Mouse (Mus musculus) G1E (cell line): ENCODE measurements around the gene Nuak1. TPM values are rescaled to one million over a fixed set of nuclear protein-coding genes. Genes with fewer than 3 reads are reported as not detected.

Source experiments
- ATAC-seq: 2 replicates; pipeline ENCODE4 v1.8.0; 2016; ENCODE audit warnings: mild to moderate bottlenecking; ENCODE audit not compliant: insufficient number of reproducible peaks, poor library complexity, low FRiP score, severe bottlenecking; ENCODE audit errors: extremely low read depth
- DNase-seq: peaks from one replicate; pipeline ENCODE4 v3.0.0; 2012; ENCODE audit warnings: low spot score
- H3K27me3 ChIP-seq: 2 replicates; pipeline ENCODE4 v1.6.1; 2012; ENCODE audit warnings: mild to moderate bottlenecking, low read length, inconsistent platforms; ENCODE audit not compliant: insufficient read depth
- H3K36me3 ChIP-seq: replicated peaks from 2 replicates; pipeline ENCODE3; 2012; ENCODE audit warnings: mild to moderate bottlenecking, inconsistent platforms
- H3K4me1 ChIP-seq: 2 replicates; pipeline ENCODE4 v1.6.1; 2012; ENCODE audit warnings: low read depth, low read length, inconsistent platforms, mixed read lengths; ENCODE audit not compliant: insufficient read depth
- H3K4me3 ChIP-seq: 2 replicates; pipeline ENCODE4 v1.5.1; 2012; ENCODE audit warnings: low read depth, mild to moderate bottlenecking, inconsistent platforms, low read length, moderate library complexity, mixed read lengths
- H3K9me3 ChIP-seq: replicated peaks from 2 replicates; pipeline ENCODE4 v1.6.1; 2012; ENCODE audit warnings: inconsistent platforms
- CTCF ChIP-seq: IDR thresholded peaks from 2 replicates; pipeline ENCODE4 v1.5.1; 2012; ENCODE audit warnings: low read depth, low read length, inconsistent platforms, mixed read lengths
- GATA1 ChIP-seq: IDR thresholded peaks from 2 replicates; pipeline ENCODE4 v1.6.1; 2012; ENCODE audit warnings: borderline replicate concordance, low read length, inconsistent platforms, mixed read lengths
- GATA2 ChIP-seq: IDR thresholded peaks from 2 replicates; pipeline ENCODE4 v1.6.1; 2012; ENCODE audit warnings: low read depth, low read length, inconsistent platforms, borderline replicate concordance
- POLR2AphosphoS5 ChIP-seq: IDR thresholded peaks from 2 replicates; pipeline ENCODE4 v1.6.1; 2012; ENCODE audit warnings: low read depth, low read length, inconsistent platforms; ENCODE audit not compliant: insufficient replicate concordance
- TAL1 ChIP-seq: conservative IDR thresholded peaks from 2 replicates; pipeline ENCODE4 v1.6.1; 2012; ENCODE audit warnings: low read depth, low read length, inconsistent platforms, mixed read lengths
- polyA plus RNA-seq: library from polyadenylated mRNA; stranded (reverse); fragments of >175 nt; gene quantifications from 2 replicates; pipeline ENCODE4 v1.2.3, GENCODE M21; 2012
- total RNA-seq, 2 experiments: library from RNA; stranded (forward) in 1 of 2; stranded (reverse) in 1 of 2; fragments of 200-1000 nt in 1 of 2; fragments of >200 nt in 1 of 2; fragmentation: Nextera tagmentation in 1 of 2; gene quantifications; 2 replicates each; pipeline ENCODE4 v1.2.3; 2014 to 2017

Nuak1 gene
- total and polyA plus RNA-seq, 3 experiments = 0.11 TPM; not detected in 2

DNA sequence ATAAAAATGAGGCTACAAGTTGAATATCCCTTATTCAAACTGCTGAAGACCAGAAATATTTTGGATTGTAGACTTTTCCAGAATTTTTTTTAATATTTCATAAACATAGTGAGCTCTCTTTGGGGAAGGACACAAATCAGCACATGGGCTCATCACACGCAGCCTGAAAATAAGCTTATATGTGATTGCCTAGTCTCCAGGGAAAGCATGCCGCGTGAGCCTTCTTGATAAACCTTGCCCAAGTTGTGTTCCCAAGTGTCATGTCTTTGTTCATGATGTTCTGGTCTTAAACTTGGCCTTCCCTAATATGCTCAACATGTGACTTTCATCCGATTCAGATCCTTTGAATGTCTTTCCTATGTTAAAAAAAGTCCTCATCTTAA lies 81.7 kb downstream of the Nuak1 start:
- no peaks in the 10 kb centered on the region for H3K4me1 ChIP-seq
- no peaks in the 10 kb centered on the region for H3K36me3 ChIP-seq
- H3K27me3 ChIP-seq = no peaks in the 10 kb centered on the region
- H3K9me3 ChIP-seq = peaks cover 29% of the 10 kb centered on the region
- TF ChIP-seq TAL1 = no peak
- no peak for TF ChIP-seq POLR2AphosphoS5
- no peak for TF ChIP-seq GATA2
- TF ChIP-seq GATA1 = no peak
- no peak for TF ChIP-seq CTCF
- DNase-seq (no peak), ATAC-seq (no peak)
- H3K4me3 ChIP-seq = no peak overlapping the region

DNA sequence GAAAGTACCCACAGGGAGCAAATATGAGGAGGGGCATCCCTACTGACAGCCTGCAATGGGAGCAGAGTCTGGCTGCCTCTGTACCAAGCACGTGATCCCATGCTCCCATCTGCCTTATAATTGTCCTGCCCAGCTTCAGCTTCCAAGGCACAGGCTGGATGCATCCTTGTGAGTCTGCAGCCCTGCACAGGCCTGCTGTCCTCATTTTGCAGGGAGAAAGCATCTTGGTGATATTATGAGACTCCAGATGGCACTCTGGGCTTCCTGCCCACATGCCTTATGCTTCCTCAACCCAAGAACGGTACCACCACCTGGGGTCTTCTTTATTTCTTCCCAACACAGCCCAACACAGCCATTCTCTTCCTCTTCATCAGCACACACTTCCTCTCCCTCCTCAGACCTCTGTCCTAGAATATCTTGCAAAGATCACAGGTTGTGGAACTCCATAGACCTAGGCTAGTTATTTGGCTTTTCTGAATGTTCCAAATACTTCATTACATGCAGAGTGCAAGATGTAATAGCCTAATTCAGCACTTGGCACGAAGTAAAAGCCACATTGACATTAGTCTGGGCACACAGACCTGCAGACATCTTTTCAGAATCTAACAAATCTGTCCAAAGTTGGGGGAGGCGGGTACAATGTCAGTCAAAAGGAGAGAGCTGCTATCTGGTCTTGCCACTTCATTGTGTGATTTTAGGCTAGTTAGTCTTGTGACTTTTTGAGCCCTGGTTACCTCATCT lies 82.2 kb downstream of the Nuak1 start:
- DNase-seq = no peak
- no peak for ATAC-seq
- no peaks in the 10 kb centered on the region for H3K27me3 ChIP-seq
- H3K9me3 ChIP-seq = peaks cover 32% of the 10 kb centered on the region
- H3K4me1 ChIP-seq = no peaks in the 10 kb centered on the region
- no peaks in the 10 kb centered on the region for H3K36me3 ChIP-seq
- no peak overlapping the region for H3K4me3 ChIP-seq
- TF ChIP-seq CTCF = no peak
- no peak for TF ChIP-seq GATA2
- TF ChIP-seq POLR2AphosphoS5 = no peak
- TF ChIP-seq GATA1 = no peak
- no peak for TF ChIP-seq TAL1

DNA sequence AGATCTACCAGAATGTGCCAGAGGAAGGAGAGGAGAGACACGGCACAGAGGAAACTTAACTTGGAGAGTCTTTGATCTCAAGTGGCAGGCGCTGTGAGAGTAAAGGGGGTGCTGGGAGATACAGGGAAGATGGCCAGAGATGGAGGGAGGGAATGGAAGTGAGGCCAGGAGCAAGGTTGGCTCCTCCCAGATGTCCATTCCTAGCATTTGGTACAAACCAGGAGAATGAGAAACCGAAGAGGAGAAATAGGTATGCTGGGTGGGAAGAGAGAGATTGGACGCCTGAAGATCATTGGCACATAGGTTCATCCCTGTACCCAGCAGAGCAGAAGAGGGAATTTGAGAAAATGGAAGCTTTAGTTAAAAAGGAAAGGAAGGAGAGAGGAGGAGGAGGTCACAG lies 82.8 kb downstream of the Nuak1 start:
- H3K9me3 ChIP-seq = peaks cover 32% of the 10 kb centered on the region
- DNase-seq = no peak
- no peaks in the 10 kb centered on the region for H3K36me3 ChIP-seq
- H3K4me3 ChIP-seq = no peak overlapping the region
- no peak for TF ChIP-seq GATA1
- no peak for TF ChIP-seq GATA2
- no peak for TF ChIP-seq CTCF
- no peak for TF ChIP-seq TAL1
- TF ChIP-seq POLR2AphosphoS5 = no peak
- no peak for ATAC-seq
- no peaks in the 10 kb centered on the region for H3K27me3 ChIP-seq
- H3K4me1 ChIP-seq = no peaks in the 10 kb centered on the region

DNA sequence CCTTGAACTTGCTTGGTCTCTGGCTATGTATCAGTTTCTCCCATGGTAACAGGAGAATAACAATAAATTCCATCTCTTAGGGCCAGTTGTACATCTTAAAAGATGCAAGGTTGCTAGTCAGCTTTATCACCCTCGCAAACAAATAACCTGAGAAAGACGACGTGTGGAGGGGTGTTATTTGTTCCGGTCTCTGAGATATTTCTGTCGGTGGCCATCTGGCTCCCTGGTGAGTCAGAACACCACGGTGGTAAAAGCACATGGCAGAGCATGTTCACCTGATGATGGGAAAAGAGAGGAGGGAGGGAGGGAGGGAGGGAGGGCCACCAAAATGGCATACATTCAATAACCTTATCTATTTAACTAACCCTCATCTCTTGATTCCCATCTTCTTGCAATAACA lies 86.1 kb downstream of the Nuak1 start:
- Histone ChIP-seq H3K9me3 (peaks cover 25% of the 10 kb centered on the region), H3K27me3 (no peaks in the 10 kb centered on the region), H3K4me1 (no peaks in the 10 kb centered on the region), H3K36me3 (no peaks in the 10 kb centered on the region), H3K4me3 (no peak overlapping the region)
- TF ChIP-seq POLR2AphosphoS5 (no peak), TAL1 (no peak), GATA2 (no peak), GATA1 (no peak), CTCF (no peak)
- DNase-seq (no peak), ATAC-seq (no peak)

DNA sequence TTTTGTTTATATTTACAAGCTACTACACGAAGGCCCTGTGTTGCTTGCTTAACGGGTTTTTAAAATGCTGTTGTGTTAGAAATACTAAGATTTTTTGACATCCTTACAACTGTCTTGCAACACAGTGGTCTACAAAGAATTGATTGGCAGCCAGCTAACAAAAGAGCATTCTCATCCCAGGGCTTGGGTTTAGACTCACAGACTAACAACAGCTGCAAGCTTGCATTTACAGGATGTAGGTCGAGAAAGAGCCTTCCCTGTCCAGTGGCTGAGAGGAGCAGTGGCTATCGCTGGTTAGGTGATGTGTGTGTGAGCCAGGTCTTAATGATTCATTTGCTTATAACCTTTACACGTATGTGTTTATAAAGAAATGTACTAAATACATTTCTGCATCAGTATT lies 94.7 kb downstream of the Nuak1 start:
- ATAC-seq (no peak), DNase-seq (no peak)
- no peaks in the 10 kb centered on the region; the same call in 1 of the 2 replicates for H3K27me3 ChIP-seq
- peaks cover 28% of the 10 kb centered on the region for H3K9me3 ChIP-seq
- TF ChIP-seq GATA1 (no peak), GATA2 (no peak), CTCF (no peak), TAL1 (no peak), POLR2AphosphoS5 (no peak)
- no peak overlapping the region for H3K4me3 ChIP-seq
- no peaks in the 10 kb centered on the region for H3K4me1 ChIP-seq
- no peaks in the 10 kb centered on the region for H3K36me3 ChIP-seq

DNA sequence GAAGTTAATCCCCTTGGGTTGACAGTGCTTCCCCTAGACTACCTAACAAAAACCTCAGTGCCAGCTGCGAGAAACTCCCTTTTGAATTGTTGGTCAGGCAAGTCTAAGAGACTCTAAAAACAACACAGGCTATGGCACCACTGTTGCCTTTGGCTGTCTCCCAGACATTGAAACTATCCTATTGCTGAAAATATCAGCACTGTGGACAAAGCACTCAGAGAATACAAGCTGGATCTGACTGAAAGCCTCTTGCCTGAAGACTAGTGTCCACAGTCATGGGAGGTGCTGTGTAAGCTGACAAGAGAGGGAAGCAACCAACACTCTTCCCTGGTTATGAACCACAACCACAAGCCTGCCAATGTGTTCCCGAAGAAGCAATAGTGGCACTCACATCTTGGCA lies 96.9 kb downstream of the Nuak1 start:
- Histone ChIP-seq H3K4me3 (no peak overlapping the region), H3K36me3 (no peaks in the 10 kb centered on the region), H3K9me3 (peaks cover 31% of the 10 kb centered on the region), H3K4me1 (no peaks in the 10 kb centered on the region), H3K27me3 (no peaks in the 10 kb centered on the region; the same call in 1 of the 2 replicates)
- DNase-seq (no peak), ATAC-seq (no peak)
- TF ChIP-seq TAL1 (no peak), GATA2 (no peak), CTCF (no peak), POLR2AphosphoS5 (no peak), GATA1 (no peak)

DNA sequence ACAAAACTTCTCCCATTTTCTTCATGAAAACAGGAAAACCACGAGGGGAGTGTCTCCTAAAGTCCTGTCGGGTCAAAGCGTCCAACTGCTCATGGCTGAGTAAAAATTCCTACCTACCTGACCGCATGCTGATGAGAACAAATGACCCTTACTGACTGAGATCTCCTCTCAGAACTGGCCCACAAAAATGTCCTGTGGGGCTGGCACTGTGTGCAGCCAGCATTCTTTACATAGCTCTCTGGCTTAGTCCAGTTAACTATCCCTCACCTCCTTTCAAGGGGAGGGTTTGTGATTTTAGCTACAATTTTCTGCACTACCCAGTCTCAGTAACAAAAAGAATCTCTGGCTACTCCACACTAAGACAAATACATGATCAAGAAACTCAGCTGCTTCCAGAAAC lies 100.9 kb downstream of the Nuak1 start:
- Histone ChIP-seq H3K36me3 (no peaks in the 10 kb centered on the region), H3K9me3 (peaks cover 40% of the 10 kb centered on the region), H3K4me3 (no peak overlapping the region), H3K27me3 (no peaks in the 10 kb centered on the region), H3K4me1 (no peaks in the 10 kb centered on the region)
- no peak for DNase-seq
- no peak for ATAC-seq
- TF ChIP-seq GATA1 (no peak), TAL1 (no peak), CTCF (no peak), GATA2 (no peak), POLR2AphosphoS5 (no peak)
